22 mouse cellular contexts compared by ENCODE assay signal in the genomic region with DNA sequence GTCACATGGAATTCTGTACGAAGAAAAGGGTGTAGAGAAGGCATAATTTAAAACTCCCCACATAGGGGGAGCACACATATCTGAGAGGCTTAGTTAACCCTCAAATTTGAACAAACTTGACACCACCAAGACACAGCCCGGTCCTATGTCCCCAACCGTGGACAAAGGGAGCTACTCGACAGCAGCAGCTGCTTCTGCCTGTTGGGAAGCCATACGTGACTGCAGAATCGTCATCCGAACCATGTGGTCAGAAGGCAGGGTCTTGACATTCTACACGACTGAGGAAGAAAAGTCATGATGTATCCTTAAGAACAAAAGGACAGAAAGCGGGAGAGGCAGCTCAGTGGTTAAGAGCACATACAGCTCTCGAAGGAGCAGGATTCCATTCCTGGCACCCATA. TPM values are rescaled to one million over a fixed set of nuclear protein-coding genes. Genes with fewer than 3 reads are reported as not detected.
DNase-seq lines count a peak whose midpoint lies in the region; ATAC-seq lines count a peak whose summit lies in the region.
"Had no signal": no experiment of that assay in that cellular context is flagged by ENCODE, and none has a peak within 500 bp of the region (broad histone marks: within the 10 kb centered on the region; RNA-seq: fewer than 3 reads in every experiment).

No protein-coding gene starts in this region.

- no peaks in the 10 kb centered on the region for H3K36me3 ChIP-seq in heart, embryonic 13.5 days
- H3K36me3 ChIP-seq in embryonic facial prominence, embryonic 12.5 days: no peaks in the 10 kb centered on the region
- no peaks in the 10 kb centered on the region for H3K36me3 ChIP-seq in stomach, embryonic 16.5 days (ENCODE audit: control insufficient read depth, insufficient read depth, low read length)
- H3K36me3 ChIP-seq in forebrain, embryonic 12.5 days (replicated peaks): no peaks in the 10 kb centered on the region
- H3K36me3 ChIP-seq: forebrain, embryonic 15.5 days; liver, embryonic 12.5 days had no signal

- H3K27me3 ChIP-seq in heart, embryonic 13.5 days (replicated peaks): peaks cover 4% of the 10 kb centered on the region; the same call in 1 of the 2 replicates
- no peaks in the 10 kb centered on the region for H3K27me3 ChIP-seq in embryonic facial prominence, embryonic 12.5 days
- no peaks in the 10 kb centered on the region for H3K27me3 ChIP-seq in stomach, embryonic 16.5 days (ENCODE audit: control insufficient read depth, insufficient read depth, low read length)
- no peaks in the 10 kb centered on the region for H3K27me3 ChIP-seq in forebrain, embryonic 12.5 days
- H3K27me3 ChIP-seq: forebrain, embryonic 15.5 days; liver, embryonic 12.5 days had no signal

- peak overlapping the region; percentile 30; the same call in 1 of the 2 replicates for H3K4me2 ChIP-seq in heart, embryonic 13.5 days
- H3K4me2 ChIP-seq in embryonic facial prominence, embryonic 12.5 days (replicated peaks): no peak overlapping the region
- no peak overlapping the region for H3K4me2 ChIP-seq in stomach, embryonic 16.5 days (ENCODE audit: low read depth, low read length)
- no peak overlapping the region for H3K4me2 ChIP-seq in forebrain, embryonic 12.5 days
- H3K4me2 ChIP-seq: forebrain, embryonic 15.5 days; liver, embryonic 12.5 days had no signal

- H3K4me1 ChIP-seq in heart, embryonic 13.5 days: peaks cover 50% of the 10 kb centered on the region
- peaks cover 12% of the 10 kb centered on the region for H3K4me1 ChIP-seq in embryonic facial prominence, embryonic 12.5 days
- H3K4me1 ChIP-seq in stomach, embryonic 16.5 days (ENCODE audit: control insufficient read depth, insufficient read depth, low read length): peaks cover 15% of the 10 kb centered on the region
- H3K4me1 ChIP-seq in forebrain, embryonic 12.5 days: no peaks in the 10 kb centered on the region
- H3K4me1 ChIP-seq: forebrain, embryonic 15.5 days; liver, embryonic 12.5 days had no signal

- 55% methylated on average over 10 of the region's 10 CpGs for WGBS in heart, embryonic 13.5 days
- WGBS in embryonic facial prominence, embryonic 12.5 days: 58% methylated on average over 10 of the region's 10 CpGs
- 53% methylated on average over 10 of the region's 10 CpGs for WGBS in stomach, embryonic 16.5 days
- 86% methylated on average over 10 of the region's 10 CpGs for WGBS in forebrain, embryonic 12.5 days

- ATAC-seq in heart, embryonic 13.5 days (ENCODE audit: extremely low read depth, insufficient number of reproducible peaks, low FRiP score, low TSS enrichment): no peak
- no peak for ATAC-seq in embryonic facial prominence, embryonic 12.5 days (ENCODE audit: insufficient number of reproducible peaks, insufficient read depth, low FRiP score, low TSS enrichment)
- ATAC-seq in stomach, embryonic 16.5 days (ENCODE audit: insufficient read depth, low FRiP score): no peak
- no peak for ATAC-seq in forebrain, embryonic 12.5 days (ENCODE audit: low FRiP score)
- ATAC-seq: forebrain, embryonic 15.5 days; hindbrain, embryonic 16.5 days; liver, embryonic 12.5 days; midbrain, embryonic 16.5 days had no signal

- no peak overlapping the region for H3K9ac ChIP-seq in heart, embryonic 13.5 days
- H3K9ac ChIP-seq in embryonic facial prominence, embryonic 12.5 days: no peak overlapping the region
- no peak overlapping the region for H3K9ac ChIP-seq in stomach, embryonic 16.5 days (ENCODE audit: low read length)
- H3K9ac ChIP-seq in forebrain, embryonic 12.5 days: no peak overlapping the region
- H3K9ac ChIP-seq: forebrain, embryonic 15.5 days; liver, embryonic 12.5 days had no signal

- H3K4me3 ChIP-seq in heart, embryonic 13.5 days: no peak overlapping the region
- no peak overlapping the region for H3K4me3 ChIP-seq in embryonic facial prominence, embryonic 12.5 days
- no peak overlapping the region for H3K4me3 ChIP-seq in stomach, embryonic 16.5 days (replicated peaks; ENCODE audit: low read length)
- no peak overlapping the region for H3K4me3 ChIP-seq in forebrain, embryonic 12.5 days (replicated peaks)
- H3K4me3 ChIP-seq: erythroblast, embryonic 14.5 days; forebrain, embryonic 15.5 days; heart, adult 2 months; liver, embryonic 12.5 days had no signal

- H3K27ac ChIP-seq in heart, embryonic 13.5 days (replicated peaks): peak overlapping the region; percentile 28
- peak overlapping the region; percentile 66 for H3K27ac ChIP-seq in embryonic facial prominence, embryonic 12.5 days
- peak overlapping the region; percentile 80 for H3K27ac ChIP-seq in stomach, embryonic 16.5 days (ENCODE audit: low read length)
- H3K27ac ChIP-seq in forebrain, embryonic 12.5 days: no peak overlapping the region
- H3K27ac ChIP-seq: forebrain, embryonic 15.5 days; heart, adult 2 months; liver, embryonic 12.5 days had no signal

- H3K9me3 ChIP-seq in heart, embryonic 13.5 days: no peaks in the 10 kb centered on the region
- no peaks in the 10 kb centered on the region for H3K9me3 ChIP-seq in embryonic facial prominence, embryonic 12.5 days
- no peaks in the 10 kb centered on the region for H3K9me3 ChIP-seq in stomach, embryonic 16.5 days (replicated peaks; ENCODE audit: control insufficient read depth, low read length)
- H3K9me3 ChIP-seq in forebrain, embryonic 12.5 days: no peaks in the 10 kb centered on the region
- H3K9me3 ChIP-seq: forebrain, embryonic 15.5 days; liver, embryonic 12.5 days had no signal

- no peak for DNase-seq in heart, adult 9 months (ENCODE audit: low spot score in 2 of 2)
- peak; percentile 29 to 45 for DNase-seq in kidney, postnatal 4 days
- DNase-seq in kidney, adult 8-10 months: no peak
- DNase-seq: cerebellum, adult 2 months; cerebellum, postnatal 36 days; gastrocnemius, postnatal 14 days; heart, adult 2 months; kidney, postnatal 14 days; left cerebral cortex, postnatal 4 days; lung, adult 2 months; lung, postnatal 4 days; right cerebral cortex, postnatal 4 days; thymus, postnatal 36 days had no signal

RNA-seq across cellular contexts. Expression of a gene that starts 31.7 kb away (rescaled TPM):
- 125 and 139 TPM in 2 replicates for polyA plus RNA-seq in heart, embryonic 13.5 days (2015; fragmentation: Nextera tagmentation; extraction: Ambion mirVana)
- polyA plus RNA-seq in embryonic facial prominence, embryonic 12.5 days (2016; fragmentation: Nextera tagmentation; extraction: Ambion mirVana): 236 and 250 TPM in 2 replicates
- polyA plus RNA-seq in stomach, embryonic 16.5 days (2015; fragmentation: Nextera tagmentation; extraction: Ambion mirVana): 236 and 299 TPM in 2 replicates
- 101 and 112 TPM in 2 replicates for polyA plus RNA-seq in forebrain, embryonic 12.5 days (2016; fragmentation: Nextera tagmentation; extraction: Ambion mirVana)
- polyA plus RNA-seq: erythroblast, embryonic 14.5 days had no signal

RNA-seq across cellular contexts. Expression of a gene that starts 42.2 kb away (rescaled TPM):
- 0.11 TPM in 1 of 2 replicates, not detected in the other for polyA plus RNA-seq in heart, embryonic 13.5 days (2015; fragmentation: Nextera tagmentation; extraction: Ambion mirVana)
- polyA plus RNA-seq in embryonic facial prominence, embryonic 12.5 days (2016; fragmentation: Nextera tagmentation; extraction: Ambion mirVana): 0.98 and 1.0 TPM in 2 replicates
- 0.31 and 0.34 TPM in 2 replicates for polyA plus RNA-seq in stomach, embryonic 16.5 days (2015; fragmentation: Nextera tagmentation; extraction: Ambion mirVana)
- polyA plus RNA-seq in forebrain, embryonic 12.5 days (2016; fragmentation: Nextera tagmentation; extraction: Ambion mirVana): 0.46 and 0.96 TPM in 2 replicates
- polyA plus RNA-seq: erythroblast, embryonic 14.5 days; liver, embryonic 12.5 days had no signal

RNA-seq across cellular contexts. Expression of a gene that starts 42.3 kb away (rescaled TPM):
- polyA plus RNA-seq in heart, embryonic 13.5 days (2015; fragmentation: Nextera tagmentation; extraction: Ambion mirVana): 0.08 and 0.09 TPM in 2 replicates
- polyA plus RNA-seq in embryonic facial prominence, embryonic 12.5 days (2016; fragmentation: Nextera tagmentation; extraction: Ambion mirVana): 0.22 and 0.31 TPM in 2 replicates
- polyA plus RNA-seq in stomach, embryonic 16.5 days (2015; fragmentation: Nextera tagmentation; extraction: Ambion mirVana): 0.12 and 0.17 TPM in 2 replicates
- polyA plus RNA-seq in forebrain, embryonic 12.5 days (2016; fragmentation: Nextera tagmentation; extraction: Ambion mirVana): 0.17 and 0.24 TPM in 2 replicates
- polyA plus RNA-seq: erythroblast, embryonic 14.5 days; heart, adult 2 months; lung, adult 2 months had no signal

Comparison
In these comparisons a context has a peak if more than half of its experiments do, and no peak if none do; other contexts are left out.
1. DNase-seq: peak in kidney, postnatal 4 days (2 of 2); none in heart, adult 9 months (0 of 2) and kidney, adult 8-10 months (0 of 2).